Mouse (Mus musculus): Measurements from ENCODE around the gene Stra6.

DNA sequence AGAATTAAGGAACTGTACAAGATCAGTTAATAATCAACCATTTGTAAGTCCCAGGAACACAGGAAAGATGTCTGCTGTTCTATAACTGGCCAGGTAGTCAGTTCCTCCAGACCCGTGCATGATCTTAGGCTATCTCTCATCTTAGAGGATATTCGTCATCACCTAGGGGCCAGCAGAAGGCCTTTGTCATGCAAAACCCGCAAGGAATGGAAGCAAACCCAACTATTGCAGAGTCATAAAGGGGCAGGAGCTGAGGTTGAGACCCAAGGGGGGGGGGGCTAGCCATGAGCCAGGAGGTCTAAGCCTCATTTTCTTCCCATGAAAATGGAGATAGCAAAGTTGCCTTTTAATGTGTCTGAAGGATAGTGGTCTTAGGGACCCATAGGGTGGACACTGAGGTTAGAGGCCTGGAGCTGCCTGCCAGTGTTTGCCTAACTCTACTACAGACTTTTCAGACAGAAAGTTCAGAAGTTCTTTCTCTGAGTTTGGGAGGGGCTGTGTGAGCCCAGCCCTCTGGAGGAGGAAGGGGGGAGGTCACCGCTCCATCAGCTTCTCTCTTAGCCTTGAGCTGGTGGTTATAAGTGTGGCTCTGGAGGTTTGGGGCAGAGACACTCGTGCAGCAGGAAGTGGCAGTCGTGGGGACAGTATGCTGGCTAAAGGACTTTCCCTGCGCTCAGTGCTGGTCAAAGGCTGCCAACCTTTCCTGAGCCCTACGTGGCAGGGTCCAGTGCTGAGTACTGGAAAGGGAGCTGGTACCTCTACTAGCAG is 49.0 kb upstream of the Stra6 start:
- no peak for TF ChIP-seq ZNF384 (IDR thresholded peaks at IDR 0.05; ENCODE audit: low read depth, low read length)
- no peak for TF ChIP-seq CHD2 (IDR thresholded peaks at IDR 0.05; ENCODE audit: low read depth, low read length)
- no peak for TF ChIP-seq MAFK (IDR thresholded peaks at IDR 0.05; ENCODE audit: insufficient read depth, low read depth, low read length)
- TF ChIP-seq ZC3H11A (IDR thresholded peaks at IDR 0.05; ENCODE audit: borderline replicate concordance, low read depth, low read length), result no peak
- TF ChIP-seq HCFC1 (IDR thresholded peaks at IDR 0.05; ENCODE audit: borderline replicate concordance, insufficient read depth, low read length), result no peak

Measured in ES-E14 (cell line).